Mouse (Mus musculus): ENCODE results near the gene Dusp19. TPM values are rescaled to one million over a fixed set of nuclear protein-coding genes. Genes with fewer than 3 reads are reported as not detected.

Dusp19 gene
- 18.2 and 18.5 TPM in 2 replicates for polyA plus RNA-seq (2016; fragmentation: Nextera tagmentation; extraction: Ambion mirVana)

DNA sequence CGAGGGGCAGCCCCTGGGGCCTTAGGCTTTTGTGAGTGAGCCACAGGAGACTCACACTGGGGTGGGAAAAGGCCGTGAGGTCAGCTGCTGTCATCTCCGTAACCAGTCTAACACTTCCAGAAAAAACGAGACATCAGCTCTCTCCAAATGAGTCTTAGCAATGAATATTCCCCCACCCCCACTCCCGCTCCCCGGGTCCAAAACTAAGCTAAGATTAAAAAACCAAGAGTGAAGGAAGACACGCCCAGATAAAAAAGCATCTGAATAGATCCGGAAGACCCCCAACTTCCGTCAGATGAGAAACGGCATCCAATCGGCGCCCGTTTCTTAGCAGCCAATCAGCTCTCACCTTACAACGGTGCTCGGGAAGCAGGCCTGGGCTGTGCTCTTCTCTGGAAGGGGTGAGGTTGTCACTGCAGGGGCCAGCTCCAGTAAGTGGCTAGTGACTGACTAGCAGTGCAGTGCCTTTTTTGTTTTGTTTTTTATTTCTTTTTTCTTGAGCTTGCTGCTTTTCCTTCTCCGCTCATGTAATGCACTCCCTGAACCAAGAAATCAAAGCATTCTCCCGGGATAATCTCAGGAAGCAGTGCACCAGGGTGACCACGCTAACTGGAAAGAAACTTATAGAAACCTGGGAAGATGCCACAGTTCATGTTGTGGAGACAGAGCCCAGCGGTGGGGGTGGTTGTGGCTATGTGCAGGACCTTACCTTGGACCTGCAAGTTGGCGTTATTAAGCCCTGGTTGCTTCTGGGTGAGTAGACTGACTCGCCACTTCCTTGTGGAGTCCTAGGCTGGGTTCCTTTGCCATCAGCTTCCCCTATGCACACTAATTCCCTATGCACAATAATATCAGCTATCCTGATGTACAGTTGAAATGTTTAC, at the start of gene Dusp19, which contains the start of gene Nup35:
Gene Dusp19, plus strand, starts transcription at position 192 of the 884 bp plus-strand sequence.
Gene Nup35, plus strand, starts transcription at position 383 of the 884 bp plus-strand sequence.
- Histone ChIP-seq H3K4me2 (peak within 1 kb of the TSS; percentile 70), H3K4me3 (replicated peaks) (peak within 1 kb of the TSS; percentile 47), H3K9me3 (no peaks in the 10 kb centered on the region), H3K4me1 (peaks cover 7% of the 10 kb centered on the region), H3K36me3 (replicated peaks) (no peaks in the 10 kb centered on the region; the same call in 1 of the 2 replicates), H3K9ac (peak within 1 kb of the TSS; percentile 65), H3K27me3 (no peaks in the 10 kb centered on the region), H3K27ac (peak within 1 kb of the TSS; percentile 59; the same call in 1 of the 2 replicates)
- WGBS: 3% methylated on average over 21 of the region's 21 CpGs
- peak; percentile 99 for ATAC-seq (ENCODE audit: low FRiP score)

DNA sequence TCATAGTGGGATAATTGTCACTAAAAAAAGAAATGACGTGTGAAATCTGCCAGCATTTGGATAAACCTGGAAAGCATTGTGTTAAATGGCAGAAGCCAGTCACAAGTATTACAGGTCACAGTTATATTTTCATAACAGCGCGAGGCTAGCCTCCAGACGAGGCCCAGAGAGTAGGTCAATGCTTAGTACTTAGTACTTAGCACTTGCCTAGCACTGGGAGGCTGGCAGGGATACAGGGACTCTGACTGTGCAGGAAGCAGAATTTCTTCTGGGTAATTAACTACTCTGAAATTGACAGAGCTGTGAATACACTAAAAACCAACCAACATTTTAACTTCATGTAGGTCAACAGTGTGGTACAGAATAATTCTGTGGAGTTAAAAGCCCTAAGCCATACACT, 49.4 kb upstream of the Dusp19 start:
- Histone ChIP-seq H3K27ac (no peak overlapping the region), H3K9me3 (no peaks in the 10 kb centered on the region), H3K4me1 (no peaks in the 10 kb centered on the region), H3K27me3 (no peaks in the 10 kb centered on the region), H3K4me2 (no peak overlapping the region), H3K4me3 (replicated peaks) (no peak overlapping the region), H3K9ac (no peak overlapping the region), H3K36me3 (replicated peaks) (no peaks in the 10 kb centered on the region)
- WGBS: 88% methylated on average over 4 of the region's 4 CpGs
- no peak for ATAC-seq (ENCODE audit: low FRiP score)

DNA sequence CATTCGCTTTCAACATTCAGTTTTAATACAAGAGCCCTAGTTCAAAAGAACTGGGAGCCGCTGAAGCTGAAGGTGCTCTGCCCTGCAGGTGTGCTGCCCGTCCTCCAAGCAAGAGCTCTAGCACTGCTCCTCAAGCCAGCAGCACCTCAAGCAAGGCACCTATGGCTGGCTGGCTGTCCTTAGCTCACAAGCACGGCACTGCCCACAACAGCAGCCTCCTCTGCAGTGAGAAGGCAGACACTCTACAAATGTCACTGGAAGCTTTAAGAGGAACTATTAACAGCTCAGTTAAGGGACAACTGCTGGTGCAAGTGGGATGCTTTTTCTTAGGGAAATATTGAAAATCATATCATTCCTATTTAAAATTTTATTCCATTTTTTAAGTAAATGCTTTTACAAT, 46.2 kb upstream of the Dusp19 start:
- H3K27me3 ChIP-seq: no peaks in the 10 kb centered on the region
- no peaks in the 10 kb centered on the region for H3K9me3 ChIP-seq
- H3K4me1 ChIP-seq: no peaks in the 10 kb centered on the region
- 83% methylated on average over 4 of the region's 4 CpGs for WGBS
- H3K27ac ChIP-seq: no peak overlapping the region
- no peaks in the 10 kb centered on the region for H3K36me3 ChIP-seq (replicated peaks)
- ATAC-seq (ENCODE audit: low FRiP score): no peak
- H3K9ac ChIP-seq: no peak overlapping the region
- no peak overlapping the region for H3K4me3 ChIP-seq (replicated peaks)
- H3K4me2 ChIP-seq: no peak overlapping the region

DNA sequence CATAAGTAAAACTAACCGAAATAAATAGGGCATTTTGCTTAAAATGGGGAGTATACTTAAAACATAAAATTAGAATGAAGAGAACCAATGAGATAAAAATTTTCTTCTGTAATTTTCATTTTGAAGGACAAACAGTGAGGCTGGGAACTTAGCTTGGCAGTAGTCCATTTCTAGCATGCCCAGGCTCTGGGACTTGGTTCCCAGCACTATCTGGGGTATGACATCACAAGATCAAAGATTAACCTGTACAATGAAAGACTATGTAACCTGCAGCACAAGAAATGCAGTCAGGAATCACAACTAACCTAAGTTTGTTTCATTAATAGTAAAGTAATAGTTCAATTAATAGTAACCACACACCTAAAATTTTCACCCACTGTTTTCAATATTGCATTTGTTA, 39.6 kb upstream of the Dusp19 start:
- no peak overlapping the region for H3K9ac ChIP-seq
- H3K4me2 ChIP-seq: no peak overlapping the region
- WGBS: 93% methylated on average over 1 of the region's 1 CpGs
- H3K4me1 ChIP-seq: peaks cover 13% of the 10 kb centered on the region
- no peak overlapping the region for H3K27ac ChIP-seq
- ATAC-seq (ENCODE audit: low FRiP score): no peak
- no peaks in the 10 kb centered on the region for H3K27me3 ChIP-seq
- H3K9me3 ChIP-seq: no peaks in the 10 kb centered on the region
- H3K4me3 ChIP-seq (replicated peaks): no peak overlapping the region
- H3K36me3 ChIP-seq (replicated peaks): no peaks in the 10 kb centered on the region

DNA sequence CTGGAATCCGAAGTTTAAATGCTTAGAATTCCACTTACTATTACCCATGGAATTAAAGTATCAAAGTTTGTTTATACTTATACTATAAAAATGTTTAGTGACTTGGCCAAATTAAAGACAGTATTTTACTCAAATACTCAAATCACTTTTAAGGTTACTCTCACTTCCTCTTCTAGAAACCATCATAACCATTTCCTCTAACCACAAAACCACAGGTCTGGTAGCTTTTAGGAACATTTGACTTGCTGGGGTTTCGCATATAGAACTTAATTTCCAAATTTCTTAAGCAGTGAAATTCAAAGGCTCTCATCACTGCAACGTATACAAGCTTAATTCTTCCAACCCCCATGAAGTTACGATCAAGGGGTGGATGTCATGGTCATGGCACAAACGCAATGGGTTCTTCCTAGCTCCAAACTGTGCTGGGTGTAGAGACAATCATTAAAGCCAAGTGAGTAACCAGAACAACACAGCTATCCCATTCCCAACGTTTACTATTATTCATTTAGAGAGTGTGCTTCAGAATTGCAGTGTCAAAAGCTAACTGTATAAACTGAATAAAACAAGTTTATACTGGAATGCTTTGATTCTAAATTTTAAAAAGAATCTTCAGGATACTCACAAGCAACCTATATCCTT, 37.5 kb upstream of the Dusp19 start:
- 53% methylated on average over 6 of the region's 6 CpGs for WGBS
- Histone ChIP-seq H3K36me3 (replicated peaks) (no peaks in the 10 kb centered on the region), H3K9ac (peak overlapping the region; percentile 29; the same call in 1 of the 2 replicates), H3K27ac (no peak overlapping the region), H3K4me2 (peak overlapping the region; percentile 63), H3K9me3 (no peaks in the 10 kb centered on the region), H3K27me3 (no peaks in the 10 kb centered on the region), H3K4me1 (peaks cover 13% of the 10 kb centered on the region), H3K4me3 (replicated peaks) (peak overlapping the region; percentile 89)
- no peak for ATAC-seq (ENCODE audit: low FRiP score)

DNA sequence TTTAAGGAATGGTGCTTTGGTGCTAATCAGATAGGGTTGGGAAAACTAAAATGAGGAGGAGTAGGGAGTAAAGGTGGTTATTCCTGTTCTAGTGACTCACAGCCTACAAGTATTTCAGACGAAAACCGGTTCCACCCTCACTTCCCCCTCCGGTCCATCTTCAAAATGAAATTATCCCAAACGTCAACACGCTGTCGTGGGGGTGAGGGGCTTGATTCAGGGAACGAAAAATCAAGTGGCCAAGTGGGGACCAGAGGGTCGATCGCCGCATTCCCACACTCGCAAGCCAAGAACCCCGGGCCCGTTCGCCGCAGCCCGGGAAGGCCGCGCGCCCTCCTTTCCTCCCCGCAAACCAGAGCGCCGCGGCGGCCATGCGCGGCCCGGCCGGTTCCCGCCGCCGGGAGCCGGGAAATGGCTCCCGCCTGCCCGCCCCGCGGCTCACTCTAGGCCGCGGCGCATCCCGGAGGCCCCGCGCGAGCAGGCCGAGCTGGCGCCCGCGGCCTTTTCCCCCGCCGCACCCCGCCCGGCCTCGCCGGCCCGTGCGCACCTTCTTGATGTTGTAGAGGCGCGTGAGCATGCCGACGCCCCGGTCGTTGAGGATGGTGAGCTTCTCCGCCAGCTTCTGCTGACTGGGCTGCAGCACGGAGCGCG, 36.4 kb upstream of the Dusp19 start:
- ATAC-seq (ENCODE audit: low FRiP score): peak; percentile 76
- Histone ChIP-seq H3K27me3 (no peaks in the 10 kb centered on the region), H3K9ac (peak overlapping the region; percentile 97), H3K4me3 (replicated peaks) (peak overlapping the region; percentile 89), H3K9me3 (no peaks in the 10 kb centered on the region), H3K4me2 (peak overlapping the region; percentile 63), H3K4me1 (peaks cover 13% of the 10 kb centered on the region), H3K36me3 (replicated peaks) (no peaks in the 10 kb centered on the region), H3K27ac (peak overlapping the region; percentile 98)
- WGBS: under 1% methylated on average over 50 of the region's 65 CpGs

DNA sequence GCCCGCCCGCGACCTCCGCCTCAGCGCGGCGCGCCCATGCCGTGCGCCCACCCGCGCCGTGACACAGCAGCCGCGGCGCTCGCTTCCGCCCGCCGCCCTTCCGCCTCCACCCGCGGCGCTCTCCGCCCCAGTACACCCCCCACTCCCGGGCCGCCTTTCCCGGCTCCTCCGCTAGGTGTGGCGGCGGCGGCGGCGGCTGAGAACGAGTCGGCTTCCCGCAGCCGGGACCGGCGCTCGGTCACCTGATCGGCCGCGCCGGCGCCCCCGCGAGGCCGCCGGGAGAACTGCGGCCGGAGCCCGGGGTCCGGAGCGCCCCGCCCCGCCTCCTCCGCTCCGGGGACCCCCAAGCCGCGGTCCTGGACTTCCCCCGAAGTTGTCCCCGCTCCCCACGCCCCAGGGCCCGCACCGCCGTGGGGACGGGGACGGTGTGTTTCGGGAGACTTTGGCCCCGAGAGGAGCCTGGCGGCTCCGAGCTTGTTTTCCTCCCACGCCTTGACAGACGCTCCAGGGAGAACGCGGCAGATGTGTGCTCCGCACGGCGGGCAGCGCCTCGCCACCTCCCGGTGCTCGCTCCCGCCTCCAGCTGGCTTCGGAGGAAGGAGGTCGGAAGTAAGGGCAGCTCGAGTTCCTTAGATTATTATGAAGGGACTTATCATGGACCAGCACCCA, 35.7 kb upstream of the Dusp19 start, which contains the start of gene Nckap1:
Gene Nckap1, minus strand, starts transcription at position 338 of the 669 bp plus-strand sequence.
- Histone ChIP-seq H3K27me3 (no peaks in the 10 kb centered on the region), H3K27ac (peak within 1 kb of the TSS; percentile 98), H3K9ac (peak within 1 kb of the TSS; percentile 97), H3K4me2 (peak within 1 kb of the TSS; percentile 63), H3K9me3 (no peaks in the 10 kb centered on the region), H3K4me3 (replicated peaks) (peak within 1 kb of the TSS; percentile 89), H3K4me1 (peaks cover 13% of the 10 kb centered on the region), H3K36me3 (replicated peaks) (no peaks in the 10 kb centered on the region)
- peak; percentile 95 for ATAC-seq (ENCODE audit: low FRiP score)
- 0% methylated on average over 69 of the region's 88 CpGs for whole genome bisulfite sequencing

DNA sequence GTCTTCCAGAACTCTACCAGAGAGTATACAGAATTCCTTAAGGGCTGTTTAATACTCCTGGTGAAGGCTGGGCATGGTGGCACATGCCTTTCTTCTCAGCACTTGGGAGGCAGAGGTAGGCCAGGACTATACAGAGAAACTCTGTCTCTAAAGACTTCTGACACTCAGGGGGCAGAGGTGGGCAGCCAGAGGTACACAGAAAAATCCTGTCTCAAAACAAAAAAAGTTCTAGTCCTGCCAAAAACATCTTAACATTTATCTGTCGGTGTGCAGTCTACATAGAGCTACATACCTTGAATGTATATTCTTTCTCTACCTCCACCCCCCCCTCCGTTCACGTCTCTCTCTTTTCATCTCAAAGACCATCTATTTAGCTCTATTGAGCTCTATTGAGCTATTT, 34.5 kb upstream of the Dusp19 start:
- Histone ChIP-seq H3K9ac (no peak overlapping the region), H3K27me3 (no peaks in the 10 kb centered on the region), H3K27ac (no peak overlapping the region), H3K36me3 (replicated peaks) (no peaks in the 10 kb centered on the region), H3K4me3 (replicated peaks) (no peak overlapping the region), H3K4me2 (no peak overlapping the region), H3K9me3 (no peaks in the 10 kb centered on the region), H3K4me1 (peaks cover 13% of the 10 kb centered on the region)
- WGBS: 67% methylated on average over 3 of the region's 3 CpGs
- no peak for ATAC-seq (ENCODE audit: low FRiP score)

DNA sequence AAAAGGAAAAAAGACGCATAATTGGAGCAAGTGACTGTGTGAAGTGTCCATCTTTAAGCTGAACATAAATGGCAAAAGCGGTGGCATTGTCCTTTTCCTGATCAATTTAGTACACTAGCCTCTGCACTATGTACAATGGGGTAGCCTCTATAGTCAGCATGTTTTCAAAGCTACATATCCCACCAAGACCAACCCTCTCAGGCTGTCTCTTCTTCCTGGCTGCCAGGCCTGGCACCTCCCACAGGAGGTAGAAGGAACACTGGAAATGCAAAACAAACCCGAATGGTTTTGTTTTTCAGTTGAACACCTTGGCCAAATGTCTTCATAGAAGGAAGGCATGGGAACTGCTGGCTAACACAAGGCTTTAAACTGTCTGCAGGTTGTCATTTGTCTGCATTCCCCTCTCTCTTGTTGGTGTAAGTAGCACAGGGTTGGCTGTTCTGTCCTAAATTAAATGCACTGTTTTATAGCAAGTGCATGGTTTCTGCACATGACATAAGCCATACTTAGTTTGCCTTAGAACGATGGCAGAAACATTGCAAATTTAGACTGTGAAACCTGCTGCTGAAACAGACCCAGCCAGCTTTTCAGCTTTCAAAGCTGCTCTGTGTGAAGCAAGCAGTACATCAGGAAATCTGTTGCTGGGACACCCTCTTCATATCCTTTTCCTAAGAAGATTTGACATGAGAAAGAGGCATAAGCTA, 22.5 kb upstream of the Dusp19 start:
- ATAC-seq (ENCODE audit: low FRiP score): no peak

DNA sequence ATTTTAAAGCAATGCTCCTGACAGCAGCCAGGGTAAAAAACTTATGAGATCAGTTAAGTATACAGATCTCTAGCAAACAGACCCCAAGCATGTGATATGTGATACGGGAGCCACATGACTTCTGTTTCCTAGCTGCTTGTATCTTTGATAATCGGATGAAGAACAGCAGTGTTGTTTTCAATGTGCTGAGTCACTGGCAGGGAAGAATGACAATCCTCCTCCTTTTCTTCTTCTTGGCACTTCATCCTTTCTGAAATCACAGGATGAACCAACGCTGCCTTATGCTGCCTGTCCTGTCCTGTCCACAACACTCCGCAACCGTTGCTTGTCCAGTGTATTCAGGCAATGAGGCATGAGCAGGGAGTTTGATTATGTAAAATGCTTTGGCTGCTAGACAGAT, 19.9 kb upstream of the Dusp19 start:
- no peaks in the 10 kb centered on the region for H3K27me3 ChIP-seq
- no peak overlapping the region for H3K4me3 ChIP-seq (replicated peaks)
- no peak for ATAC-seq (ENCODE audit: low FRiP score)
- H3K4me2 ChIP-seq: no peak overlapping the region
- no peak overlapping the region for H3K27ac ChIP-seq
- H3K9ac ChIP-seq: no peak overlapping the region
- no peaks in the 10 kb centered on the region for H3K36me3 ChIP-seq (replicated peaks)
- H3K4me1 ChIP-seq: no peaks in the 10 kb centered on the region
- H3K9me3 ChIP-seq: no peaks in the 10 kb centered on the region
- 80% methylated on average over 5 of the region's 5 CpGs for WGBS

More for the DNA sequence above, 22.5 kb upstream of the Dusp19 start:
- 85% methylated on average over 4 of the region's 4 CpGs for whole genome bisulfite sequencing
- no peaks in the 10 kb centered on the region for H3K27me3 ChIP-seq
- no peaks in the 10 kb centered on the region for H3K9me3 ChIP-seq
- H3K4me3 ChIP-seq (replicated peaks): no peak overlapping the region
- no peaks in the 10 kb centered on the region for H3K36me3 ChIP-seq (replicated peaks)
- H3K9ac ChIP-seq: no peak overlapping the region
- no peak overlapping the region for H3K27ac ChIP-seq
- H3K4me2 ChIP-seq: no peak overlapping the region
- H3K4me1 ChIP-seq: no peaks in the 10 kb centered on the region

DNA sequence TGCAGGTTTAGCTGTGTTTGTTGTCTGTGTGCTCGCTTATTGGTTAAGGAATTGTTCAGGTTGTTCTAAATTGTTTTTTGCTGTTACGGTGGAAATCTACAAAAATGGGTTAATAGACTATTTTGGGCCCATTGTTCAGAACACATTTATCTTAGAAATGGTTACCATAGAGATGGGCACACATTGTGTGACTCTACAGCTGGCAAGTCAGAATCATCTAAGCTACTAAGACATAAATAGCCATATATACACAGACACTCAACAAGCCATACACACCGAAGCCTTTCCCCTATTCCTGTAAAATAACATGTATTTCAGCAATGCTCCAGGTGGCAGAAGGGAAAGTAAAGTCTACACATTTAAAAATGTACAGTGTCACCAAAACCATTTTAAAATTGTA, 17.0 kb upstream of the Dusp19 start:
- WGBS: 94% methylated on average over 3 of the region's 3 CpGs
- Histone ChIP-seq H3K9me3 (no peaks in the 10 kb centered on the region), H3K9ac (no peak overlapping the region), H3K27me3 (no peaks in the 10 kb centered on the region), H3K4me2 (no peak overlapping the region), H3K36me3 (replicated peaks) (no peaks in the 10 kb centered on the region), H3K27ac (no peak overlapping the region), H3K4me3 (replicated peaks) (no peak overlapping the region), H3K4me1 (no peaks in the 10 kb centered on the region)
- ATAC-seq (ENCODE audit: low FRiP score): no peak

Data from forebrain, embryonic 12.5 days (tissue).